ENCODE assay signal across 15 mouse cellular contexts in the genomic region with DNA sequence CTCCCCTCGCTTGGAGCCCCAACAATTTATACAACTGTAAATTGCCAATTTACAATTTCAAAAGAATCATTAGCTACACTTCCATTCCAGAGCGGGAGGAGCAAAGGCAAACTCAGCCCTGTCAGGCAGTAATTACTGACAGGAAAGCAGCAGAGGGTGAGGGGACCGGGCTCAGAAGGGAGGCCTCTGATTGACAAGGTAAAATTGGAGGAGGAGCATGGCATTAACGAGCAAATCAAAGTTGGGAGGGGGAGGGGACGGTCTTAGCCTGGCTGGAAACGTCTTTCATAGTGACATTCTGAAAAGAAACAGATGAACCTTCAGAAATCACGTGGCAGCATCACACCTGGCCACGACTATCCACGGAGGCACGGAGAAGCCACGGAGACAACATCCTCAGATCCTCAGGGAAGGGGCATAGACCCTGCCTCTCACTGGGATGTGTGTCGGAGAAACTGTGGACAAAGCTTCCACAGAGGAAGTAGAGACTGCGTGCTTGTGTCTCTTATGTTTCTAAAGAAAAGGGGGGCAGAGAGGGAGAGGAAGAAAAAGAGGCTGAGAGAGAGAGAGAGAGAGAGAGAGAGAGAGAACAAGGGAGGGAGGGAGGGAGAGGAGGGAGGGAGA. TPM values are rescaled to one million over a fixed set of nuclear protein-coding genes. Genes with fewer than 3 reads are reported as not detected.
DNase-seq lines count a peak whose midpoint lies in the region; ATAC-seq lines count a peak whose summit lies in the region.
"Had no signal": no experiment of that assay in that cellular context is flagged by ENCODE, and none has a peak within 500 bp of the region (broad histone marks: within the 10 kb centered on the region; RNA-seq: fewer than 3 reads in every experiment).

No protein-coding gene starts in this region.

- H3K4me1 ChIP-seq in limb, embryonic 13.5 days: no peaks in the 10 kb centered on the region
- H3K4me1 ChIP-seq in limb, embryonic 10.5 days: peaks cover 12% of the 10 kb centered on the region
- peaks cover 6% of the 10 kb centered on the region for H3K4me1 ChIP-seq in forebrain, embryonic 11.5 days (replicated peaks; ENCODE audit: control insufficient read depth, insufficient read depth, low read length)
- peaks cover 5% of the 10 kb centered on the region; the same call in 1 of the 2 replicates for H3K4me1 ChIP-seq in hindbrain, embryonic 16.5 days (ENCODE audit: control insufficient read depth, insufficient read depth, low read depth, low read length)
- H3K4me1 ChIP-seq: liver, embryonic 12.5 days had no signal

- no peak overlapping the region for H3K27ac ChIP-seq in limb, embryonic 13.5 days
- no peak overlapping the region for H3K27ac ChIP-seq in limb, embryonic 10.5 days
- peak overlapping the region; percentile 1; the same call in 1 of the 2 replicates for H3K27ac ChIP-seq in forebrain, embryonic 11.5 days (ENCODE audit: low read depth, low read length)
- no peak overlapping the region for H3K27ac ChIP-seq in hindbrain, embryonic 16.5 days (ENCODE audit: low read depth, low read length)
- H3K27ac ChIP-seq: kidney, postnatal 0 days; liver, embryonic 12.5 days; neural tube, embryonic 12.5 days had no signal

- WGBS in limb, embryonic 13.5 days: 32% methylated on average over 13 of the region's 13 CpGs
- 36% methylated on average over 13 of the region's 13 CpGs for WGBS in limb, embryonic 10.5 days
- 27% methylated on average over 13 of the region's 13 CpGs for WGBS in forebrain, embryonic 11.5 days
- WGBS in hindbrain, embryonic 16.5 days: 25% methylated on average over 13 of the region's 13 CpGs

- 0 out of 2 replicates have a peak overlapping the region, but pooled peaks have one; percentile 2 for H3K4me2 ChIP-seq in limb, embryonic 13.5 days (replicated peaks)
- H3K4me2 ChIP-seq in forebrain, embryonic 11.5 days (ENCODE audit: low read depth, low read length, severe bottlenecking): peak overlapping the region; percentile 8; the same call in 1 of the 2 replicates
- peak overlapping the region; percentile 46 for H3K4me2 ChIP-seq in hindbrain, embryonic 16.5 days (ENCODE audit: low read length)
- H3K4me2 ChIP-seq: liver, embryonic 12.5 days; neural tube, embryonic 12.5 days had no signal

- H3K36me3 ChIP-seq in limb, embryonic 13.5 days: no peaks in the 10 kb centered on the region
- H3K36me3 ChIP-seq in limb, embryonic 10.5 days: no peaks in the 10 kb centered on the region
- H3K36me3 ChIP-seq in forebrain, embryonic 11.5 days (ENCODE audit: control insufficient read depth, insufficient read depth, low read length): no peaks in the 10 kb centered on the region
- no peaks in the 10 kb centered on the region for H3K36me3 ChIP-seq in hindbrain, embryonic 16.5 days (ENCODE audit: control insufficient read depth, insufficient read depth, low read length)
- H3K36me3 ChIP-seq: liver, embryonic 12.5 days; neural tube, embryonic 12.5 days had no signal

- no peak for DNase-seq in limb, embryonic 10.5 days (ENCODE audit: low spot score)
- peak; percentile 72 for DNase-seq in forebrain, embryonic 11.5 days (ENCODE audit: low spot score)
- peak; percentile 50 for DNase-seq in retina, postnatal 1 day
- no peak for DNase-seq in kidney, adult 9 months
- no peak for DNase-seq in Muller cell, postnatal 12 days (ENCODE audit: inconsistent ontology term)
- DNase-seq: adrenal gland, postnatal 36 days; cerebellum, adult 11-12 months; gastrocnemius, postnatal 10 days; heart, postnatal 36 days had no signal

- H3K27me3 ChIP-seq in limb, embryonic 13.5 days: no peaks in the 10 kb centered on the region
- no peaks in the 10 kb centered on the region for H3K27me3 ChIP-seq in limb, embryonic 10.5 days (ENCODE audit: low read depth, poor library complexity, severe bottlenecking)
- no peaks in the 10 kb centered on the region for H3K27me3 ChIP-seq in forebrain, embryonic 11.5 days (ENCODE audit: control insufficient read depth, insufficient read depth, low read length)
- no peaks in the 10 kb centered on the region for H3K27me3 ChIP-seq in hindbrain, embryonic 16.5 days (replicated peaks; ENCODE audit: control insufficient read depth, insufficient read depth, low read length)
- H3K27me3 ChIP-seq: liver, embryonic 12.5 days; neural tube, embryonic 12.5 days had no signal

- peaks cover 4% of the 10 kb centered on the region; the same call in 1 of the 2 replicates for H3K9me3 ChIP-seq in limb, embryonic 13.5 days
- no peaks in the 10 kb centered on the region for H3K9me3 ChIP-seq in limb, embryonic 10.5 days (replicated peaks)
- H3K9me3 ChIP-seq in forebrain, embryonic 11.5 days (ENCODE audit: control insufficient read depth, low read length): peaks cover under 1% of the 10 kb centered on the region; the same call in 1 of the 2 replicates
- no peaks in the 10 kb centered on the region for H3K9me3 ChIP-seq in hindbrain, embryonic 16.5 days (ENCODE audit: control insufficient read depth, low read length)

- H3K4me3 ChIP-seq in limb, embryonic 13.5 days: no peak overlapping the region
- no peak overlapping the region for H3K4me3 ChIP-seq in limb, embryonic 10.5 days
- H3K4me3 ChIP-seq in forebrain, embryonic 11.5 days (ENCODE audit: low read depth, low read length): no peak overlapping the region
- H3K4me3 ChIP-seq in hindbrain, embryonic 16.5 days (ENCODE audit: low read length): peak overlapping the region; percentile 20; the same call in 1 of the 2 replicates
- H3K4me3 ChIP-seq: liver, embryonic 12.5 days; neural tube, embryonic 12.5 days had no signal

- H3K9ac ChIP-seq in limb, embryonic 13.5 days: no peak overlapping the region
- H3K9ac ChIP-seq in forebrain, embryonic 11.5 days (ENCODE audit: low read length): 0 out of 2 replicates have a peak overlapping the region, but pooled peaks have one; percentile 21
- no peak overlapping the region for H3K9ac ChIP-seq in hindbrain, embryonic 16.5 days (ENCODE audit: low read depth, low read length)
- H3K9ac ChIP-seq: liver, embryonic 12.5 days; neural tube, embryonic 12.5 days had no signal

- ATAC-seq in limb, embryonic 13.5 days (ENCODE audit: low FRiP score, low read depth): no peak
- ATAC-seq in forebrain, embryonic 11.5 days (replicated peaks; ENCODE audit: low FRiP score): peak; percentile 79
- ATAC-seq in hindbrain, embryonic 16.5 days: peak; percentile 72; the same call in 1 of the 2 replicates
- ATAC-seq in activated CD4-positive, CD25-positive, alpha-beta regulatory T cell, adult 4 months: no peak
- ATAC-seq: liver, embryonic 12.5 days had no signal

RNA-seq across cellular contexts. Expression of gene Col6a4, which starts 19.3 kb away (rescaled TPM):
- polyA plus RNA-seq in limb, embryonic 13.5 days (2015; fragmentation: Nextera tagmentation; extraction: Ambion mirVana): 0.29 and 0.36 TPM in 2 replicates
- 0.09 TPM in 1 of 2 replicates, not detected in the other for polyA plus RNA-seq in limb, embryonic 10.5 days (2016; fragmentation: Nextera tagmentation; extraction: Ambion mirVana)
- 0.32 and 0.53 TPM in 2 replicates for polyA plus RNA-seq in forebrain, embryonic 11.5 days (2014; fragmentation: Nextera tagmentation; extraction: Ambion mirVana)
- 1.3 and 1.5 TPM in 2 replicates for polyA plus RNA-seq in hindbrain, embryonic 16.5 days (2015; fragmentation: Nextera tagmentation; extraction: Ambion mirVana)
- under 1 TPM in 1 of 2 experiments, not detected in 1; 0.90 TPM for polyA plus RNA-seq in activated CD4-positive, CD25-positive, alpha-beta regulatory T cell, adult 4 months (2017; shearing (Covaris generic))

RNA-seq across cellular contexts. Expression of gene Glyctk, which starts 42.0 kb away (rescaled TPM):
- polyA plus RNA-seq in limb, embryonic 13.5 days (2015; fragmentation: Nextera tagmentation; extraction: Ambion mirVana): 3.2 and 3.3 TPM in 2 replicates
- polyA plus RNA-seq in limb, embryonic 10.5 days (2016; fragmentation: Nextera tagmentation; extraction: Ambion mirVana): 0.83 and 1.9 TPM in 2 replicates
- polyA plus RNA-seq in forebrain, embryonic 11.5 days (2014; fragmentation: Nextera tagmentation; extraction: Ambion mirVana): 9.8 and 10.2 TPM in 2 replicates
- polyA plus RNA-seq in hindbrain, embryonic 16.5 days (2015; fragmentation: Nextera tagmentation; extraction: Ambion mirVana): 2.1 TPM in 2 replicates
- 1 to 10 TPM; 2.9 to 3.3 TPM for polyA plus RNA-seq in activated CD4-positive, CD25-positive, alpha-beta regulatory T cell, adult 4 months (2017; shearing (Covaris generic))

RNA-seq across cellular contexts. Expression of gene Wdr82, which starts 54.8 kb away (rescaled TPM):
- 27.6 and 28.0 TPM in 2 replicates for polyA plus RNA-seq in limb, embryonic 13.5 days (2015; fragmentation: Nextera tagmentation; extraction: Ambion mirVana)
- polyA plus RNA-seq in limb, embryonic 10.5 days (2016; fragmentation: Nextera tagmentation; extraction: Ambion mirVana): 26.2 and 28.8 TPM in 2 replicates
- 33.5 and 34.6 TPM in 2 replicates for polyA plus RNA-seq in forebrain, embryonic 11.5 days (2014; fragmentation: Nextera tagmentation; extraction: Ambion mirVana)
- polyA plus RNA-seq in hindbrain, embryonic 16.5 days (2015; fragmentation: Nextera tagmentation; extraction: Ambion mirVana): 26.7 and 30.6 TPM in 2 replicates
- polyA plus RNA-seq in activated CD4-positive, CD25-positive, alpha-beta regulatory T cell, adult 4 months (2017; shearing (Covaris generic)): 10 to 100 TPM; 45.7 to 46.3 TPM

Comparison
In these comparisons a context has a peak if more than half of its experiments do, and no peak if none do; other contexts are left out.
1. ATAC-seq: peak in forebrain, embryonic 11.5 days (single experiment) and hindbrain, embryonic 16.5 days (single experiment); none in limb, embryonic 13.5 days (single experiment) and activated CD4-positive, CD25-positive, alpha-beta regulatory T cell, adult 4 months (single experiment).
2. DNase-seq: peak in forebrain, embryonic 11.5 days (single experiment) and retina, postnatal 1 day (single experiment); none in limb, embryonic 10.5 days (single experiment), kidney, adult 9 months (single experiment) and Muller cell, postnatal 12 days (single experiment).
3. Peak in every context shown above with its lines, with median percentiles within 50 percentile points of each other: H3K4me2 ChIP-seq.